Mouse (Mus musculus) limb, embryonic 14.5 days (tissue): ENCODE results near the gene Phc2. TPM values are rescaled to one million over a fixed set of nuclear protein-coding genes. Genes with fewer than 3 reads are reported as not detected.

Experiments used
- ATAC-seq: fragments of 200-750 bp; cut with Nextera tagmentation; 2 replicates; pipeline ENCODE4 v1.8.0; 2017; ENCODE audit warnings: low read depth, moderate number of reproducible peaks, moderate TSS enrichment; ENCODE audit not compliant: low FRiP score
- DNase-seq: peaks from one replicate; pipeline ENCODE4 v3.0.0-alpha.2; 2015; ENCODE audit warnings: low spot score
- H3K27ac ChIP-seq: fragments of 300-500 bp; sonication (generic); replicated peaks from 2 replicates; pipeline ENCODE4 v1.5.1; 2014; ENCODE audit warnings: low read depth, mild to moderate bottlenecking, low read length, moderate library complexity, mixed read lengths
- H3K27me3 ChIP-seq: fragments of 300-500 bp; sonication (generic); 2 replicates; pipeline ENCODE4 v1.6.1; 2014; ENCODE audit warnings: low read length, mixed read lengths; ENCODE audit not compliant: control insufficient read depth, insufficient read depth
- H3K36me3 ChIP-seq: fragments of 300-500 bp; sonication (generic); 2 replicates; pipeline ENCODE4 v1.6.1; 2014; ENCODE audit warnings: mild to moderate bottlenecking, low read length, moderate library complexity, mixed read lengths; ENCODE audit not compliant: control insufficient read depth, insufficient read depth
- H3K4me1 ChIP-seq: fragments of 300-500 bp; sonication (generic); 2 replicates; pipeline ENCODE4 v1.6.1; 2014; ENCODE audit warnings: antibody characterized with exemption, low read length, mixed read lengths; ENCODE audit not compliant: control insufficient read depth, insufficient read depth
- H3K4me2 ChIP-seq: fragments of 300-500 bp; sonication (generic); replicated peaks from 2 replicates; pipeline ENCODE4 v1.6.1; 2014; ENCODE audit warnings: low read depth, mild to moderate bottlenecking, low read length, moderate library complexity; ENCODE audit not compliant: severe bottlenecking
- H3K4me3 ChIP-seq: fragments of 300-500 bp; sonication (generic); replicated peaks from 2 replicates; pipeline ENCODE4 v1.5.1; 2014; ENCODE audit warnings: low read length
- H3K9ac ChIP-seq: fragments of 300-500 bp; sonication (generic); 2 replicates; pipeline ENCODE4 v1.6.1; 2014; ENCODE audit warnings: mild to moderate bottlenecking, low read depth, low read length, moderate library complexity; ENCODE audit not compliant: severe bottlenecking
- H3K9me3 ChIP-seq: fragments of 300-500 bp; sonication (generic); 2 replicates; pipeline ENCODE4 v1.6.1; 2016; ENCODE audit warnings: low read length; ENCODE audit not compliant: control insufficient read depth
- POLR2A ChIP-seq: fragments of 200-500 bp; IDR thresholded peaks from 2 replicates; pipeline ENCODE4 v1.8.0; 2012; ENCODE audit warnings: inconsistent platforms, mild to moderate bottlenecking, moderate library complexity, borderline replicate concordance; ENCODE audit not compliant: insufficient read depth, insufficient read length; ENCODE audit errors: extremely low read depth
- WGBS: fragments of 180-500 bp; shearing (Covaris S2); extraction: QIAGEN DNeasy Blood & Tissue Kit; methylation state at CpG from one replicate; pipeline ENCODE4 v1.1.7; 2014; 5-methylcytosine and 5-hydroxymethylcytosine counted together
- polyA plus RNA-seq, 2 experiments: library from polyadenylated mRNA; depleted of rRNA in 1 of 2; stranded (reverse) in 1 of 2; unstranded in 1 of 2; fragments of >200 nt; fragmentation: Nextera tagmentation in 1 of 2; extraction: Ambion mirVana in 1 of 2; gene quantifications; 2 replicates each; pipeline versions ENCODE4 v1.2.1 to v1.2.3; 2012 to 2014

Phc2 gene
- polyA plus RNA-seq (2012; rRNA removed) (103 and 120 TPM in 2 replicates), polyA plus RNA-seq (2014; fragmentation: Nextera tagmentation; extraction: Ambion mirVana) (69.8 and 73.7 TPM in 2 replicates)

- H3K27me3 ChIP-seq, result no peaks in the 10 kb centered on the region
- no peak for TF ChIP-seq POLR2A
- peak within 1 kb of the TSS; percentile 58 for H3K27ac ChIP-seq
- peak within 1 kb of the TSS; percentile 69 for H3K9ac ChIP-seq
- WGBS, result 2% methylated on average over 51 of the region's 85 CpGs
- H3K36me3 ChIP-seq, result no peaks in the 10 kb centered on the region
- H3K4me3 ChIP-seq, result peak within 1 kb of the TSS; percentile 77
- ATAC-seq (peak; percentile 94), DNase-seq (peak; percentile 96)
- H3K4me1 ChIP-seq, result peaks cover 16% of the 10 kb centered on the region
- H3K9me3 ChIP-seq, result no peaks in the 10 kb centered on the region
- peak within 1 kb of the TSS; percentile 72 for H3K4me2 ChIP-seq
These were observed at the start of gene Phc2 for GRCm38 (mm10) chr4:128654505-128655381. Gene Phc2, plus strand, starts transcription at chr4:128654702.

- H3K9ac ChIP-seq, result no peak overlapping the region
- H3K4me1 ChIP-seq, result peaks cover 9% of the 10 kb centered on the region
- TF ChIP-seq POLR2A, result no peak
- WGBS, result 97% methylated on average over 7 of the region's 7 CpGs
- H3K27ac ChIP-seq, result no peak overlapping the region
- no peak overlapping the region for H3K4me3 ChIP-seq
- no peaks in the 10 kb centered on the region for H3K27me3 ChIP-seq
- peaks cover 30% of the 10 kb centered on the region for H3K36me3 ChIP-seq
- no peaks in the 10 kb centered on the region for H3K9me3 ChIP-seq
- no peak for DNase-seq
- no peak overlapping the region for H3K4me2 ChIP-seq
- ATAC-seq, result no peak
These were observed 47.9 kb upstream of the Phc2 start for GRCm38 (mm10) chr4:128606586-128606985.

GRCm38 (mm10) chr4:128607661-128608060 lies 46.8 kb upstream of the Phc2 start:
- Histone ChIP-seq H3K4me3 (no peak overlapping the region), H3K4me1 (peaks cover 9% of the 10 kb centered on the region), H3K9ac (no peak overlapping the region), H3K4me2 (no peak overlapping the region), H3K27me3 (no peaks in the 10 kb centered on the region), H3K36me3 (peaks cover 21% of the 10 kb centered on the region), H3K27ac (no peak overlapping the region), H3K9me3 (no peaks in the 10 kb centered on the region)
- ATAC-seq (no peak), DNase-seq (no peak)
- no peak for TF ChIP-seq POLR2A
- WGBS, result 91% methylated on average over 11 of the region's 11 CpGs

- WGBS, result 10% methylated on average over 25 of the region's 27 CpGs
- DNase-seq (no peak), ATAC-seq (peak; percentile 32; the same call in 1 of the 2 replicates)
- H3K36me3 ChIP-seq, result 0 out of 2 replicates have a peak, but pooled peaks cover 4% of the 10 kb centered on the region
- peak overlapping the region; percentile 57 for H3K4me3 ChIP-seq
- peaks cover 9% of the 10 kb centered on the region for H3K4me1 ChIP-seq
- no peak for TF ChIP-seq POLR2A
- peak overlapping the region; percentile 76 for H3K4me2 ChIP-seq
- H3K27me3 ChIP-seq, result no peaks in the 10 kb centered on the region
- H3K27ac ChIP-seq, result 0 out of 2 replicates have a peak overlapping the region, but pooled peaks have one; percentile 48
- H3K9ac ChIP-seq, result peak overlapping the region; percentile 62
- no peaks in the 10 kb centered on the region for H3K9me3 ChIP-seq
These were observed 45.1 kb upstream of the Phc2 start for GRCm38 (mm10) chr4:128609276-128609924.

GRCm38 (mm10) chr4:128609925-128610402 lies 44.5 kb upstream of the Phc2 start, which contains the start of gene Zscan20:
Gene Zscan20, minus strand, starts transcription at chr4:128610098.
- peak; percentile 100 for DNase-seq
- Histone ChIP-seq H3K9ac (peak within 1 kb of the TSS; percentile 62), H3K4me2 (peak within 1 kb of the TSS; percentile 76), H3K36me3 (no peaks in the 10 kb centered on the region), H3K27ac (0 out of 2 replicates have a peak within 1 kb of the TSS, but pooled peaks have one; percentile 48), H3K4me1 (peaks cover 9% of the 10 kb centered on the region), H3K4me3 (peak within 1 kb of the TSS; percentile 57), H3K27me3 (no peaks in the 10 kb centered on the region), H3K9me3 (no peaks in the 10 kb centered on the region)
- peak; percentile 97 for ATAC-seq
- TF ChIP-seq POLR2A, result peak; percentile 50; the same call in 1 of the 2 replicates
- WGBS, result 2% methylated on average over 24 of the region's 24 CpGs
